Mouse (Mus musculus): ENCODE data around the gene Hinfp. TPM values are rescaled to one million over a fixed set of nuclear protein-coding genes. Genes with fewer than 3 reads are reported as not detected.

Hinfp gene
- polyA plus RNA-seq, 1 experiment from 2014 or later, result 15.1 TPM

GRCm38 (mm10) chr9:44251314-44251713 lies 54.2 kb downstream of the Hinfp start, which contains the start of gene Pdzd3:
Gene Pdzd3, minus strand, starts transcription at chr9:44251471.
- 75% methylated on average over 10 of the region's 10 CpGs for WGBS
- Histone ChIP-seq H3K9ac (no peak within 1 kb of the TSS), H3K4me1 (replicated peaks) (peaks cover 8% of the 10 kb centered on the region), H3K9me3 (replicated peaks) (no peaks in the 10 kb centered on the region), H3K4me3 (no peak within 1 kb of the TSS), H3K36me3 (no peaks in the 10 kb centered on the region), H3K27ac (no peak within 1 kb of the TSS), H3K27me3 (peaks cover 11% of the 10 kb centered on the region; the same call in 1 of the 2 replicates), H3K4me2 (no peak within 1 kb of the TSS)
- ATAC-seq (replicated peaks; ENCODE audit: insufficient number of reproducible peaks, insufficient read depth, low FRiP score, low read depth), result no peak

- Histone ChIP-seq H3K4me1 (replicated peaks) (peaks cover 8% of the 10 kb centered on the region), H3K9ac (no peak overlapping the region), H3K9me3 (replicated peaks) (no peaks in the 10 kb centered on the region), H3K36me3 (no peaks in the 10 kb centered on the region), H3K27me3 (peaks cover 11% of the 10 kb centered on the region; the same call in 1 of the 2 replicates), H3K27ac (no peak overlapping the region), H3K4me2 (no peak overlapping the region), H3K4me3 (no peak overlapping the region)
- 60% methylated on average over 4 of the region's 4 CpGs for WGBS
- ATAC-seq (replicated peaks; ENCODE audit: insufficient number of reproducible peaks, insufficient read depth, low FRiP score, low read depth), result no peak
Observed at GRCm38 (mm10) chr9:44250445-44250844, 55.0 kb downstream of the Hinfp start.

GRCm38 (mm10) chr9:44249181-44250146 lies 56.0 kb downstream of the Hinfp start:
- Histone ChIP-seq H3K36me3 (no peaks in the 10 kb centered on the region), H3K27ac (no peak overlapping the region), H3K27me3 (peaks cover 11% of the 10 kb centered on the region; the same call in 1 of the 2 replicates), H3K4me3 (no peak overlapping the region), H3K9ac (no peak overlapping the region), H3K4me2 (peak overlapping the region; percentile 44), H3K4me1 (replicated peaks) (peaks cover 8% of the 10 kb centered on the region), H3K9me3 (replicated peaks) (no peaks in the 10 kb centered on the region)
- WGBS, result 38% methylated on average over 26 of the region's 26 CpGs
- ATAC-seq (replicated peaks; ENCODE audit: insufficient number of reproducible peaks, insufficient read depth, low FRiP score, low read depth), result peak; percentile 87

GRCm38 (mm10) chr9:44247907-44248306 lies 57.6 kb downstream of the Hinfp start:
- no peaks in the 10 kb centered on the region for H3K36me3 ChIP-seq
- peaks cover 8% of the 10 kb centered on the region for H3K4me1 ChIP-seq (replicated peaks)
- WGBS, result 74% methylated on average over 6 of the region's 6 CpGs

GRCm38 (mm10) chr9:44243621-44244020 lies 61.9 kb downstream of the Hinfp start:
- H3K4me2 ChIP-seq, result no peak overlapping the region
- WGBS, result 41% methylated on average over 2 of the region's 2 CpGs
- H3K9me3 ChIP-seq (replicated peaks), result no peaks in the 10 kb centered on the region
- no peaks in the 10 kb centered on the region for H3K36me3 ChIP-seq
- no peak overlapping the region for H3K4me3 ChIP-seq
- H3K9ac ChIP-seq, result no peak overlapping the region
- no peak for ATAC-seq (replicated peaks; ENCODE audit: insufficient number of reproducible peaks, insufficient read depth, low FRiP score, low read depth)
- no peaks in the 10 kb centered on the region for H3K4me1 ChIP-seq (replicated peaks)
- 0 out of 2 replicates have a peak, but pooled peaks cover 3% of the 10 kb centered on the region for H3K27me3 ChIP-seq
- no peak overlapping the region for H3K27ac ChIP-seq

More at GRCm38 (mm10) chr9:44247907-44248306, 57.6 kb downstream of the Hinfp start:
- no peak for ATAC-seq (replicated peaks; ENCODE audit: insufficient number of reproducible peaks, insufficient read depth, low FRiP score, low read depth)
- Histone ChIP-seq H3K9ac (no peak overlapping the region), H3K27me3 (peaks cover 11% of the 10 kb centered on the region; the same call in 1 of the 2 replicates), H3K9me3 (replicated peaks) (no peaks in the 10 kb centered on the region), H3K27ac (no peak overlapping the region), H3K4me2 (no peak overlapping the region), H3K4me3 (no peak overlapping the region)

Small RNA genes lying within 50 kb of the gene (microRNA-seq; reads per million reads assigned to microRNA genes)
- gene Gm44335, result not detected

Other genes with a start within 250 kb of the Hinfp start
- gene Usp2, start 238.7 kb downstream of the Hinfp start, polyA plus RNA-seq (2015; fragmentation: Nextera tagmentation; extraction: Ambion mirVana), result 69.9 and 74.9 TPM in 2 replicates
- gene Mfrp, start 203.9 kb downstream of the Hinfp start, polyA plus RNA-seq (2015; fragmentation: Nextera tagmentation; extraction: Ambion mirVana), result not detected in 2 replicates
- gene C1qtnf5, start 198.4 kb downstream of the Hinfp start, polyA plus RNA-seq (2015; fragmentation: Nextera tagmentation; extraction: Ambion mirVana), result 3.8 TPM in 2 replicates
- gene Gm49380, start 192.2 kb downstream of the Hinfp start, polyA plus RNA-seq (2015; fragmentation: Nextera tagmentation; extraction: Ambion mirVana), result 0.05 and 0.13 TPM in 2 replicates
- 28.7 and 39.9 TPM in 2 replicates for gene Rnf26, start 192.2 kb downstream of the Hinfp start, polyA plus RNA-seq (2015; fragmentation: Nextera tagmentation; extraction: Ambion mirVana)
- 93.4 and 102 TPM in 2 replicates for gene Mcam, start 171.2 kb downstream of the Hinfp start, polyA plus RNA-seq (2015; fragmentation: Nextera tagmentation; extraction: Ambion mirVana)
- gene Cbl, start 71.6 kb downstream of the Hinfp start, polyA plus RNA-seq (2015; fragmentation: Nextera tagmentation; extraction: Ambion mirVana), result 10.7 and 14.8 TPM in 2 replicates
- 0.28 and 0.52 TPM in 2 replicates for gene Ccdc153, start 65.0 kb downstream of the Hinfp start, polyA plus RNA-seq (2015; fragmentation: Nextera tagmentation; extraction: Ambion mirVana)
- gene Pdzd3, start 54.2 kb downstream of the Hinfp start, polyA plus RNA-seq (2015; fragmentation: Nextera tagmentation; extraction: Ambion mirVana), result 0.13 TPM in 1 of 2 replicates, not detected in the other
- 7.3 and 9.2 TPM in 2 replicates for gene Nlrx1, start 37.1 kb downstream of the Hinfp start, polyA plus RNA-seq (2015; fragmentation: Nextera tagmentation; extraction: Ambion mirVana)
- 1.5 and 2.8 TPM in 2 replicates for gene Abcg4, start 17.1 kb downstream of the Hinfp start, polyA plus RNA-seq (2015; fragmentation: Nextera tagmentation; extraction: Ambion mirVana)
- 6.5 and 7.1 TPM in 2 replicates for gene C2cd2l, start 14.6 kb upstream of the Hinfp start, polyA plus RNA-seq (2015; fragmentation: Nextera tagmentation; extraction: Ambion mirVana)
- gene Dpagt1, start 20.3 kb upstream of the Hinfp start, polyA plus RNA-seq (2015; fragmentation: Nextera tagmentation; extraction: Ambion mirVana), result 27.8 and 31.0 TPM in 2 replicates
- 167 and 187 TPM in 2 replicates for gene H2afx, start 29.0 kb upstream of the Hinfp start, polyA plus RNA-seq (2015; fragmentation: Nextera tagmentation; extraction: Ambion mirVana)
- 89.7 and 105 TPM in 2 replicates for gene Hmbs, start 38.6 kb upstream of the Hinfp start, polyA plus RNA-seq (2015; fragmentation: Nextera tagmentation; extraction: Ambion mirVana)
- 17.3 and 20.9 TPM in 2 replicates for gene Vps11, start 56.0 kb upstream of the Hinfp start, polyA plus RNA-seq (2015; fragmentation: Nextera tagmentation; extraction: Ambion mirVana)
- gene Hyou1, start 73.8 kb upstream of the Hinfp start, polyA plus RNA-seq (2015; fragmentation: Nextera tagmentation; extraction: Ambion mirVana), result 14.3 and 18.1 TPM in 2 replicates
- gene Slc37a4, start 91.2 kb upstream of the Hinfp start, polyA plus RNA-seq (2015; fragmentation: Nextera tagmentation; extraction: Ambion mirVana), result 31.4 and 33.8 TPM in 2 replicates
- 902 and 1,114 TPM in 2 replicates for gene Rps25, start 101.5 kb upstream of the Hinfp start, polyA plus RNA-seq (2015; fragmentation: Nextera tagmentation; extraction: Ambion mirVana)
- gene Trappc4, start 101.9 kb upstream of the Hinfp start, polyA plus RNA-seq (2015; fragmentation: Nextera tagmentation; extraction: Ambion mirVana), result 78.6 and 87.4 TPM in 2 replicates
- gene Ccdc84, start 112.9 kb upstream of the Hinfp start, polyA plus RNA-seq (2015; fragmentation: Nextera tagmentation; extraction: Ambion mirVana), result 18.3 and 23.5 TPM in 2 replicates
- not detected in 2 replicates for gene Foxr1, start 135.5 kb upstream of the Hinfp start, polyA plus RNA-seq (2015; fragmentation: Nextera tagmentation; extraction: Ambion mirVana)
- 0.63 TPM in 1 of 2 replicates, not detected in the other for gene Upk2, start 149.3 kb upstream of the Hinfp start, polyA plus RNA-seq (2015; fragmentation: Nextera tagmentation; extraction: Ambion mirVana)
- gene Bcl9l, start 177.2 kb upstream of the Hinfp start, polyA plus RNA-seq (2015; fragmentation: Nextera tagmentation; extraction: Ambion mirVana), result 9.1 and 12.6 TPM in 2 replicates